Mouse (Mus musculus) spleen, postnatal 14 days (tissue): ENCODE results near the gene Kcnk3.

Experiments
- DNase-seq, 2 experiments: peaks; one replicate each; pipeline ENCODE4 v3.0.0; 2021 to 2022; ENCODE audit warnings: low spot score in 2 of 2

Kcnk3 gene

GRCm38 (mm10) chr5:30613242-30613641 is 25.3 kb downstream of the Kcnk3 start:
- no peak for DNase-seq

- DNase-seq: no peak
Measured at GRCm38 (mm10) chr5:30614221-30614620, 26.3 kb downstream of the Kcnk3 start.

- no peak for DNase-seq
Measured at GRCm38 (mm10) chr5:30615416-30615815, 27.4 kb downstream of the Kcnk3 start.

GRCm38 (mm10) chr5:30615819-30616218 is 27.8 kb downstream of the Kcnk3 start:
- no peak for DNase-seq

GRCm38 (mm10) chr5:30616644-30617043 is 28.7 kb downstream of the Kcnk3 start:
- DNase-seq: no peak

GRCm38 (mm10) chr5:30617357-30617756 is 29.4 kb downstream of the Kcnk3 start:
- no peak for DNase-seq

GRCm38 (mm10) chr5:30617851-30618250 is 29.9 kb downstream of the Kcnk3 start:
- no peak for DNase-seq

GRCm38 (mm10) chr5:30618376-30619003 is 30.5 kb downstream of the Kcnk3 start:
- no peak for DNase-seq

- DNase-seq: no peak
Measured at GRCm38 (mm10) chr5:30619211-30619610, 31.2 kb downstream of the Kcnk3 start.

- no peak for DNase-seq
Measured at GRCm38 (mm10) chr5:30620567-30620966, 32.6 kb downstream of the Kcnk3 start.

GRCm38 (mm10) chr5:30621211-30621790 is 33.3 kb downstream of the Kcnk3 start:
- DNase-seq: no peak

- DNase-seq: no peak
Measured at GRCm38 (mm10) chr5:30621844-30622176, 33.8 kb downstream of the Kcnk3 start.

GRCm38 (mm10) chr5:30622177-30622840 is 34.3 kb downstream of the Kcnk3 start:
- DNase-seq: peak in 1 of 2 experiments; percentile 18

GRCm38 (mm10) chr5:30622841-30623185 is 34.8 kb downstream of the Kcnk3 start:
- DNase-seq: no peak

- DNase-seq: no peak
Measured at GRCm38 (mm10) chr5:30623380-30623779, 35.4 kb downstream of the Kcnk3 start.

- DNase-seq: no peak
Measured at GRCm38 (mm10) chr5:30624311-30624710, 36.3 kb downstream of the Kcnk3 start.

GRCm38 (mm10) chr5:30624908-30625307 is 36.9 kb downstream of the Kcnk3 start:
- no peak for DNase-seq

GRCm38 (mm10) chr5:30625379-30625778 is 37.4 kb downstream of the Kcnk3 start:
- no peak for DNase-seq

GRCm38 (mm10) chr5:30626331-30627105 is 38.5 kb downstream of the Kcnk3 start:
- DNase-seq: no peak

- DNase-seq: no peak
Measured at GRCm38 (mm10) chr5:30628511-30628910, 40.5 kb downstream of the Kcnk3 start.

- DNase-seq: no peak
Measured at GRCm38 (mm10) chr5:30630401-30630800, 42.4 kb downstream of the Kcnk3 start.

GRCm38 (mm10) chr5:30632134-30632533 is 44.2 kb downstream of the Kcnk3 start:
- DNase-seq: no peak

- no peak for DNase-seq
Measured at GRCm38 (mm10) chr5:30636994-30637393, 49.0 kb downstream of the Kcnk3 start.
